ENCODE assay signal across 9 mouse cellular contexts in genomic region chr13:95986375-95986774, GRCm38 (mm10).
A peak's percentile ranks its signal among the peaks of the same experiment; 100 is the strongest.
DNase-seq lines count a peak whose midpoint lies in the region; ATAC-seq and TF ChIP-seq lines count a peak whose summit lies in the region.
"Had no signal": no experiment of that assay in that cellular context is flagged by ENCODE, and none has a peak within 500 bp of the region (broad histone marks: within the 10 kb centered on the region; RNA-seq: fewer than 3 reads in every experiment).

No protein-coding gene starts in this region.

- DNase-seq in hindbrain, embryonic 11.5 days (ENCODE audit: low spot score): peak; percentile 53
- no peak for DNase-seq in hindbrain, embryonic 14.5 days (ENCODE audit: low spot score)
- peak; percentile 64 for DNase-seq in brain, embryonic 14.5 days (ENCODE audit: low read depth)
- peak; percentile 63 for DNase-seq in retina, postnatal 1 day
- no peak for DNase-seq in heart, adult 18-20 months
- no peak for DNase-seq in spleen, postnatal 4 days (ENCODE audit: low spot score in 2 of 2)

- H3K9ac ChIP-seq in hindbrain, embryonic 11.5 days (ENCODE audit: low read depth, low read length): no peak overlapping the region
- no peak overlapping the region for H3K9ac ChIP-seq in hindbrain, embryonic 14.5 days
- H3K9ac ChIP-seq in neural tube, embryonic 12.5 days: no peak overlapping the region
- H3K9ac ChIP-seq in neural tube, embryonic 15.5 days (replicated peaks): no peak overlapping the region

- H3K9me3 ChIP-seq in hindbrain, embryonic 11.5 days (ENCODE audit: control insufficient read depth, low read length): no peaks in the 10 kb centered on the region
- no peaks in the 10 kb centered on the region for H3K9me3 ChIP-seq in hindbrain, embryonic 14.5 days (ENCODE audit: control insufficient read depth, low read length)
- H3K9me3 ChIP-seq in neural tube, embryonic 12.5 days: no peaks in the 10 kb centered on the region
- H3K9me3 ChIP-seq in neural tube, embryonic 15.5 days (replicated peaks): no peaks in the 10 kb centered on the region
- H3K9me3 ChIP-seq: megakaryocyte, embryonic 14.5 days had no signal

- H3K27me3 ChIP-seq in hindbrain, embryonic 11.5 days (ENCODE audit: control insufficient read depth, insufficient read depth, low read length): no peaks in the 10 kb centered on the region
- no peaks in the 10 kb centered on the region for H3K27me3 ChIP-seq in hindbrain, embryonic 14.5 days (ENCODE audit: control insufficient read depth, insufficient read depth, low read length)
- H3K27me3 ChIP-seq in neural tube, embryonic 12.5 days (replicated peaks): no peaks in the 10 kb centered on the region
- no peaks in the 10 kb centered on the region for H3K27me3 ChIP-seq in neural tube, embryonic 15.5 days (replicated peaks)

- no peak overlapping the region for H3K4me3 ChIP-seq in hindbrain, embryonic 11.5 days (ENCODE audit: low read depth, low read length)
- no peak overlapping the region for H3K4me3 ChIP-seq in hindbrain, embryonic 14.5 days (replicated peaks; ENCODE audit: low read length)
- H3K4me3 ChIP-seq in neural tube, embryonic 12.5 days: no peak overlapping the region
- no peak overlapping the region for H3K4me3 ChIP-seq in neural tube, embryonic 15.5 days (replicated peaks)
- H3K4me3 ChIP-seq: megakaryocyte, embryonic 14.5 days had no signal

- no peaks in the 10 kb centered on the region for H3K4me1 ChIP-seq in hindbrain, embryonic 11.5 days (replicated peaks; ENCODE audit: control insufficient read depth, insufficient read depth, low read length)
- H3K4me1 ChIP-seq in hindbrain, embryonic 14.5 days (replicated peaks; ENCODE audit: control insufficient read depth, insufficient read depth, low read length): no peaks in the 10 kb centered on the region
- H3K4me1 ChIP-seq in neural tube, embryonic 12.5 days: no peaks in the 10 kb centered on the region
- H3K4me1 ChIP-seq in neural tube, embryonic 15.5 days: no peaks in the 10 kb centered on the region

- no peaks in the 10 kb centered on the region for H3K36me3 ChIP-seq in hindbrain, embryonic 11.5 days (ENCODE audit: control insufficient read depth, insufficient read depth, low read length)
- H3K36me3 ChIP-seq in hindbrain, embryonic 14.5 days (replicated peaks; ENCODE audit: control insufficient read depth, insufficient read depth): no peaks in the 10 kb centered on the region; the same call in 1 of the 2 replicates
- H3K36me3 ChIP-seq in neural tube, embryonic 12.5 days: no peaks in the 10 kb centered on the region
- H3K36me3 ChIP-seq in neural tube, embryonic 15.5 days: peaks cover 3% of the 10 kb centered on the region; the same call in 1 of the 2 replicates

- no peak for TF ChIP-seq POLR2A in brain, embryonic 14.5 days (IDR thresholded peaks at IDR 0.05; ENCODE audit: borderline replicate concordance, extremely low read depth, insufficient read depth, insufficient read length, poor library complexity, severe bottlenecking)

- H3K4me2 ChIP-seq in hindbrain, embryonic 11.5 days (replicated peaks; ENCODE audit: low read depth, low read length): no peak overlapping the region
- no peak overlapping the region for H3K4me2 ChIP-seq in hindbrain, embryonic 14.5 days (replicated peaks)
- H3K4me2 ChIP-seq in neural tube, embryonic 12.5 days (replicated peaks): no peak overlapping the region
- no peak overlapping the region for H3K4me2 ChIP-seq in neural tube, embryonic 15.5 days

- TF ChIP-seq CTCF in brain, embryonic 14.5 days (IDR thresholded peaks at IDR 0.05; ENCODE audit: borderline replicate concordance, extremely low read depth, insufficient read depth, insufficient read length): peak; percentile 74

- 70% methylated on average over 13 of the region's 13 CpGs for WGBS in hindbrain, embryonic 11.5 days
- WGBS in hindbrain, embryonic 14.5 days: 70% methylated on average over 13 of the region's 13 CpGs
- WGBS in neural tube, embryonic 12.5 days: 69% methylated on average over 13 of the region's 13 CpGs
- WGBS in neural tube, embryonic 15.5 days: 72% methylated on average over 13 of the region's 13 CpGs

- no peak overlapping the region for H3K27ac ChIP-seq in hindbrain, embryonic 11.5 days (ENCODE audit: low read depth, low read length)
- H3K27ac ChIP-seq in hindbrain, embryonic 14.5 days: no peak overlapping the region
- H3K27ac ChIP-seq in neural tube, embryonic 12.5 days: no peak overlapping the region
- H3K27ac ChIP-seq in neural tube, embryonic 15.5 days (replicated peaks): no peak overlapping the region

- ATAC-seq in hindbrain, embryonic 11.5 days (ENCODE audit: low FRiP score): no peak
- ATAC-seq in hindbrain, embryonic 14.5 days (ENCODE audit: low FRiP score): no peak
- ATAC-seq in neural tube, embryonic 12.5 days (ENCODE audit: low FRiP score, low read depth): peak; percentile 61; the same call in 1 of the 2 replicates
- no peak for ATAC-seq in neural tube, embryonic 15.5 days (ENCODE audit: low FRiP score)

Comparison
In these comparisons a context has a peak if more than half of its experiments do, and no peak if none do; other contexts are left out.
1. DNase-seq: peak in hindbrain, embryonic 11.5 days (single experiment), brain, embryonic 14.5 days (single experiment) and retina, postnatal 1 day (single experiment); none in hindbrain, embryonic 14.5 days (single experiment), heart, adult 18-20 months (0 of 2) and spleen, postnatal 4 days (0 of 2).